Mouse (Mus musculus) brain, adult 2 months (tissue): ENCODE data around the gene Ccm2l.

ENCODE experiments used
- DNase-seq: peaks from one replicate; pipeline ENCODE4 v3.0.0; 2011; ENCODE audit warnings: low read depth, low spot score

The Ccm2l gene

GRCm38 (mm10) chr2:153065747-153066508 is at the start of gene Ccm2l:
Gene Ccm2l (plus strand): TSS chr2:153065955.
- no peak for DNase-seq

- DNase-seq: no peak
These were observed 49.0 kb upstream of the Ccm2l start for GRCm38 (mm10) chr2:153016786-153017185.

GRCm38 (mm10) chr2:153019355-153019754 is 46.4 kb upstream of the Ccm2l start:
- DNase-seq: no peak

- no peak for DNase-seq
These were observed 44.6 kb upstream of the Ccm2l start for GRCm38 (mm10) chr2:153021163-153021562.

- peak; percentile 60 for DNase-seq
These were observed 42.9 kb upstream of the Ccm2l start for GRCm38 (mm10) chr2:153022855-153023254.

GRCm38 (mm10) chr2:153026052-153026451 is 39.7 kb upstream of the Ccm2l start:
- DNase-seq: no peak

GRCm38 (mm10) chr2:153027501-153027900 is 38.3 kb upstream of the Ccm2l start:
- DNase-seq: peak; percentile 76

- DNase-seq: no peak
These were observed 35.3 kb upstream of the Ccm2l start for GRCm38 (mm10) chr2:153030422-153030821.

- peak; percentile 85 for DNase-seq
These were observed 34.4 kb upstream of the Ccm2l start, which contains the start of gene Xkr7 for GRCm38 (mm10) chr2:153031126-153032082. Gene Xkr7 (plus strand): TSS chr2:153031852.

GRCm38 (mm10) chr2:153032083-153032842 is 33.5 kb upstream of the Ccm2l start:
- no peak for DNase-seq

- DNase-seq: peak; percentile 50
These were observed 32.8 kb upstream of the Ccm2l start for GRCm38 (mm10) chr2:153032973-153033372.

- DNase-seq: peak; percentile 92
These were observed 32.1 kb upstream of the Ccm2l start for GRCm38 (mm10) chr2:153033545-153034230.

GRCm38 (mm10) chr2:153036690-153037089 is 29.1 kb upstream of the Ccm2l start:
- DNase-seq: peak; percentile 61

- DNase-seq: peak; percentile 85
These were observed 21.9 kb upstream of the Ccm2l start for GRCm38 (mm10) chr2:153043886-153044285.

- peak; percentile 88 for DNase-seq
These were observed 19.9 kb upstream of the Ccm2l start for GRCm38 (mm10) chr2:153045884-153046299.

- peak; percentile 83 for DNase-seq
These were observed 17.8 kb upstream of the Ccm2l start for GRCm38 (mm10) chr2:153047828-153048465.

GRCm38 (mm10) chr2:153049288-153049996 is 16.3 kb upstream of the Ccm2l start:
- peak; percentile 97 for DNase-seq

- no peak for DNase-seq
These were observed 15.8 kb upstream of the Ccm2l start for GRCm38 (mm10) chr2:153049997-153050358.

- no peak for DNase-seq
These were observed 14.7 kb upstream of the Ccm2l start for GRCm38 (mm10) chr2:153051095-153051494.

- DNase-seq: no peak
These were observed 14.2 kb upstream of the Ccm2l start for GRCm38 (mm10) chr2:153051537-153051936.
